Mouse (Mus musculus) CH12.LX (cell line): ENCODE measurements around the gene Plppr3. TPM values are rescaled to one million over a fixed set of nuclear protein-coding genes. Genes with fewer than 3 reads are reported as not detected.

Experiments used
- DNase-seq: peaks from one replicate; pipeline ENCODE4 v3.0.0-alpha.2; 2013; ENCODE audit errors: extremely low read depth
- H3K27ac ChIP-seq: 2 replicates; pipeline ENCODE4 v1.5.1; 2012; ENCODE audit warnings: low read depth, mild to moderate bottlenecking, control low read depth, moderate library complexity; ENCODE audit not compliant: insufficient read depth
- H3K27me3 ChIP-seq: replicated peaks from 2 replicates; pipeline ENCODE3; 2012; ENCODE audit warnings: inconsistent platforms
- H3K36me3 ChIP-seq, 2 experiments: replicated peaks in 1 of 2; 2 replicates each; pipeline versions ENCODE3 to v1.6.1; 2012; ENCODE audit warnings: inconsistent platforms in 1 of 2, low read length in 1 of 2, mild to moderate bottlenecking in 1 of 2, mixed read lengths in 1 of 2, moderate library complexity in 1 of 2; ENCODE audit not compliant: control insufficient read depth in 1 of 2, insufficient read depth in 1 of 2
- H3K4me1 ChIP-seq, 2 experiments: 2 replicates each; pipeline ENCODE4 v1.6.1; 2012; ENCODE audit warnings: inconsistent platforms in 1 of 2, moderate library complexity in 1 of 2; ENCODE audit not compliant: insufficient read depth in 2 of 2, control insufficient read depth in 1 of 2
- H3K4me2 ChIP-seq: 2 replicates; pipeline ENCODE4 v1.6.1; 2012; ENCODE audit warnings: low read depth, mild to moderate bottlenecking, control low read depth; ENCODE audit not compliant: poor library complexity, insufficient read depth, severe bottlenecking
- H3K4me3 ChIP-seq, 3 experiments: fragments of 150-350 bp in 1 of 3; sonication (generic) in 1 of 3; replicated peaks in 1 of 3; 2 replicates each; pipeline versions ENCODE3 to v1.5.1; 2011 to 2012; ENCODE audit warnings: low read depth in 2 of 3, low read length in 2 of 3, mild to moderate bottlenecking in 2 of 3, moderate library complexity in 2 of 3, control low read depth in 1 of 3, improper control_type of control experiment in 1 of 3, inconsistent platforms in 1 of 3, mixed read lengths in 1 of 3; ENCODE audit not compliant: poor library complexity in 1 of 3
- H3K79me2 ChIP-seq: replicated peaks from 2 replicates; pipeline ENCODE4 v1.6.1; 2012; ENCODE audit warnings: mild to moderate bottlenecking, moderate library complexity; ENCODE audit not compliant: control insufficient read depth, poor library complexity, insufficient read depth, severe bottlenecking; ENCODE audit errors: extremely low read depth
- H3K9ac ChIP-seq: 2 replicates; pipeline ENCODE4 v1.6.1; 2012; ENCODE audit warnings: low read depth, mild to moderate bottlenecking, control low read depth, moderate library complexity; ENCODE audit not compliant: insufficient read depth
- H3K9me3 ChIP-seq: replicated peaks from 2 replicates; pipeline ENCODE3; 2012; ENCODE audit warnings: low read length, inconsistent platforms, mixed read lengths
- CHD1 ChIP-seq: IDR thresholded peaks from 2 replicates; pipeline ENCODE4 v1.6.1; 2012; ENCODE audit warnings: low read depth, low read length, improper control_type of control experiment, inconsistent platforms
- CHD2 ChIP-seq: IDR thresholded peaks from 2 replicates; pipeline ENCODE4 v1.6.1; 2011; ENCODE audit warnings: low read length, improper control_type of control experiment
- CTCF ChIP-seq, 2 experiments: IDR thresholded peaks in 1 of 2; conservative IDR thresholded peaks in 1 of 2; 2 replicates each; pipeline ENCODE4 v1.5.1; 2011 to 2012; ENCODE audit warnings: low read depth in 2 of 2, low read length in 2 of 2, improper control_type of control experiment in 1 of 2, inconsistent platforms in 1 of 2, mild to moderate bottlenecking in 1 of 2, moderate library complexity in 1 of 2
- MAFK ChIP-seq: IDR thresholded peaks from 2 replicates; pipeline ENCODE4 v1.6.1; 2011; ENCODE audit warnings: low read length, improper control_type of control experiment; ENCODE audit not compliant: insufficient replicate concordance
- MAX ChIP-seq: IDR thresholded peaks from 2 replicates; pipeline ENCODE4 v1.6.1; 2011; ENCODE audit warnings: low read length, improper control_type of control experiment
- MEF2A ChIP-seq: IDR thresholded peaks from 2 replicates; pipeline ENCODE4 v1.6.1; 2014; ENCODE audit warnings: low read depth, mild to moderate bottlenecking, inconsistent platforms, low read length, improper control_type of control experiment, borderline replicate concordance
- MXI1 ChIP-seq: IDR thresholded peaks from 2 replicates; pipeline ENCODE4 v1.6.1; 2011; ENCODE audit warnings: mild to moderate bottlenecking, low read depth, low read length, improper control_type of control experiment
- PAX5 ChIP-seq: IDR thresholded peaks from 2 replicates; pipeline ENCODE4 v1.6.1; 2012; ENCODE audit warnings: low read length, inconsistent platforms, mixed read lengths
- RAD21 ChIP-seq: IDR thresholded peaks from 2 replicates; pipeline ENCODE4 v1.6.1; 2011; ENCODE audit warnings: low read depth, mild to moderate bottlenecking, low read length, improper control_type of control experiment, moderate library complexity
- RCOR1 ChIP-seq: conservative IDR thresholded peaks from 2 replicates; pipeline ENCODE4 v1.6.1; 2012; ENCODE audit warnings: low read depth, mild to moderate bottlenecking, inconsistent platforms, low read length, improper control_type of control experiment
- SMC3 ChIP-seq: IDR thresholded peaks from 2 replicates; pipeline ENCODE4 v1.6.1; 2011; ENCODE audit warnings: low read depth, low read length, improper control_type of control experiment
- TBP ChIP-seq: conservative IDR thresholded peaks from 2 replicates; pipeline ENCODE4 v1.6.1; 2011; ENCODE audit warnings: low read depth, low read length, improper control_type of control experiment
- USF2 ChIP-seq: conservative IDR thresholded peaks from 2 replicates; pipeline ENCODE4 v1.6.1; 2011; ENCODE audit warnings: low read depth, low read length, improper control_type of control experiment
- ZNF384 ChIP-seq: IDR thresholded peaks from 2 replicates; pipeline ENCODE4 v1.6.1; 2012; ENCODE audit warnings: low read depth, low read length, improper control_type of control experiment, inconsistent platforms
- dilution Hi-C: fragments of 300-500 bp; cut with MboI; formaldehyde crosslinking; loops from 2 replicates; pipeline ENCODE4 v1.14.3; 2020; ENCODE audit warnings: low sequenced_read_pairs; ENCODE audit not compliant: extremely low pct_unique_long_range_greater_than_20kb, extremely low pct_ligation_motif_present
- in situ Hi-C: fragments of 300-500 bp; cut with MboI; formaldehyde crosslinking; loops from 3 replicates; pipeline ENCODE4 v1.14.3; 2019; ENCODE audit warnings: low sequenced_read_pairs, low pct_ligation_motif_present, low pct_unique_long_range_greater_than_20kb, mixed read lengths
- polyA plus RNA-seq: library from polyadenylated mRNA; unstranded; fragments of >175 nt; gene quantifications from 2 replicates; pipeline ENCODE4 v1.2.1, GENCODE M21; 2012; ENCODE audit warnings: low read depth; ENCODE audit not compliant: insufficient read length
- total RNA-seq, 2 experiments: library from RNA; depleted of rRNA; stranded (reverse); fragments of 300-350 nt in 1 of 2; fragments of >200 nt in 1 of 2; gene quantifications; 2 replicates each; pipeline ENCODE4 v1.2.3; 2012 to 2014

The Plppr3 gene
- total and polyA plus RNA-seq, 3 experiments, result 0.47 to 3.4 TPM; not detected in 1

DNA sequence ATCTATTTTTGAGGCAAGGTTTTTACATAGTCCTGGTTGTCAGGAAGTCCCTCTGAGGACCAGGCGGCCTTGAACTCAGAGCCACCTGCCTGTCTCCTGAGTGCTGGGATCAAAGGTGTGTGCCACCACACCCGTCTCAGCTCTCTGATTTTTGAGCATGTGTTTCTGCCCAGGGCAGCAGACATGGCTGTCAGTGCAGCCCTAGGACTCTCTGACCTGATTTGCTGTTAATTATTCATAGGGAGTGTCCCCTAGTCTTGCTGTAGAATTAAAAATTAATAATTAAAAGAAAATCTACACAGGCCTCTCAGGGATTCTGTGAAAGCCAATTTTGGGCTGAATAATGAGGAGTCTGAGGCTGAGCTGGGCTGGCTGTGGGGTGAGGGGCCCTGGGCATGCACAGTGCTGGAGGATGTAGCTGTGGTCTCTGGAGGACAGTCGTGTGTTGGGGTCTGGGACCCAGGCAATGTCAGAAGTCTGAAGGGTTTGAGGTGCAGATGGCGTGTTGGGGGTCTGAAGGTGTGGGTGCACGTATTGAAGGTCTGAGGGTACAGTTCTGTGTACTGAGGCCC lies 60.1 kb downstream of the Plppr3 start:
- DNase-seq, result no peak
- Histone ChIP-seq H3K27me3 (peaks cover 33% of the 10 kb centered on the region), H3K36me3 (no peaks in the 10 kb centered on the region), H3K4me3 (no peak overlapping the region), H3K79me2 (no peaks in the 10 kb centered on the region), H3K9ac (no peak overlapping the region), H3K9me3 (no peaks in the 10 kb centered on the region), H3K4me1 (peaks cover 3% of the 10 kb centered on the region in 2 experiments; a peak in 2 of 4 replicates), H3K27ac (no peak overlapping the region), H3K4me2 (no peak overlapping the region)
- dilution Hi-C loops, result no loop called here
- in situ Hi-C loops, result loop anchor here (5.0 kb wide), 1 partner anchor 122 kb away; no protein-coding TSS in a partner anchor
- TF ChIP-seq MXI1, result no peak
- no peak for TF ChIP-seq TBP
- no peak for TF ChIP-seq SMC3
- no peak for TF ChIP-seq PAX5
- TF ChIP-seq ZNF384, result no peak
- no peak for TF ChIP-seq CHD1
- no peak for TF ChIP-seq MEF2A
- no peak for TF ChIP-seq MAX
- no peak for TF ChIP-seq CHD2
- no peak for TF ChIP-seq RCOR1
- no peak for TF ChIP-seq USF2

DNA sequence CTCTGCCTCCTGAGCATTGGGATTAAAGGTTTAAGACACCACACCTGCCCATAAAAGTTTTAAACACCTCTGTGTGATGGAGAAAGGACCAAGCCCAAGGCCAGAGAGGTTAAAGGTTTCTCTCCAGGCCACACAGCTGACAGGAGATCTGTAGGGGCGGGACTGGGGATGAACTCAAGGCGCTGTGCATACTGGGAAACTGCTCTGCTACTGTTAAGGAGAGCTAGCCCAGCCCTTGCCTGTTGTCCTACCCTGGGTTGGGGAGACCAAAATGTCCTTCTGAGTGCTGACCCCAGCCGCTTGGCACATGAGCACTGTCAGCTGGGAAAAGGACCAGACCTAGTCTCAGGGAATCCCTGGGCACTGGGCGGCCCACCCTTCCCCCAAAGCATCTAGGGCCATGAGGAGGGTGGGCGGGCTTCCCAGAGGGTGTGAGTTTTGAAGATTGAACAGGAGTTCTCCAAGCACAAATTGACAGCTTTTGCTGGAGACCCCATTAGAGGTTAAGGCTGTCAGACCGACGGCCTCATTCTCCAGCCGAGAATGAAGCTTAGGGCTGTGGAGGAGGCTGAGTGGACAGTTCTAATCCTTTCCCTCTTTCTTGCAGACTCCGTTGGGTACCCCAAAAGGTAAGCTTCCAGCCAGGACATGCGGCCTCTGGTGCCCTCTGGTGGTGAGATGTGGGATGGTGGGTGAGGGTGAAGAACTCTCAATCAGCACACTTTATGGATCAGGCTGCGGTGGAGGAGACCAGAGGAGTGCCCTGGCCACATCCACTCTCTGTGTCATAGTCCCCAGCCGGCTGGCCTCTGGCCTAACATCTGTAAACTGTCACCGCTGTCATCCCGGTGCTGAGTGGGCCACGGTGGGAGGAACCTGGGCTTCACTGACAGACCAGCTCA lies 62.4 kb downstream of the Plppr3 start:
- H3K27ac ChIP-seq, result no peak overlapping the region
- peaks cover 3 to 12% of the 10 kb centered on the region in 2 experiments; a peak in 3 of 4 replicates for H3K4me1 ChIP-seq
- H3K4me3 ChIP-seq, result no peak overlapping the region
- peaks cover 27% of the 10 kb centered on the region for H3K27me3 ChIP-seq
- no peaks in the 10 kb centered on the region for H3K36me3 ChIP-seq
- no peaks in the 10 kb centered on the region for H3K9me3 ChIP-seq
- in situ Hi-C loops (loop anchor here (5.0 kb wide), 1 partner anchor 120 kb away; no protein-coding TSS in a partner anchor), dilution Hi-C loops (no loop called here)
- H3K9ac ChIP-seq, result no peak overlapping the region
- no peak overlapping the region for H3K4me2 ChIP-seq
- TF ChIP-seq CTCF (conservative IDR thresholded peaks at IDR 0.05 in 1 of 2, IDR thresholded peaks at IDR 0.05 in 1 of 2; ENCODE audit: low read depth in 2 of 2, low read length in 2 of 2), result peak; percentile 90 to 93
- peak; percentile 87 for TF ChIP-seq RAD21
- no peak for TF ChIP-seq CHD1
- TF ChIP-seq SMC3, result peak; percentile 83
- no peak for TF ChIP-seq RCOR1
- TF ChIP-seq MAFK, result no peak
- peak; percentile 49 for DNase-seq
- no peaks in the 10 kb centered on the region for H3K79me2 ChIP-seq

Other genes with a start within 250 kb of the Plppr3 start
Only the 20 nearest of the 34 such genes appear.
- not detected in 2 replicates for gene Fgf22, start 119.6 kb downstream of the Plppr3 start, total RNA-seq (2012; rRNA removed)
- not detected in 2 replicates for gene Fgf22, start 119.6 kb downstream of the Plppr3 start, total RNA-seq (2014; rRNA removed)
- not detected in 2 replicates for gene Fgf22, start 119.6 kb downstream of the Plppr3 start, polyA plus RNA-seq
- gene Rnf126, start 107.7 kb downstream of the Plppr3 start, total RNA-seq (2012; rRNA removed), result 67.9 and 74.8 TPM in 2 replicates
- gene Rnf126, start 107.7 kb downstream of the Plppr3 start, total RNA-seq (2014; rRNA removed), result 28.9 and 32.4 TPM in 2 replicates
- gene Rnf126, start 107.7 kb downstream of the Plppr3 start, polyA plus RNA-seq, result 90.7 and 112 TPM in 2 replicates
- gene Fstl3, start 97.4 kb downstream of the Plppr3 start, total RNA-seq (2012; rRNA removed), result 0.25 TPM in 2 replicates
- gene Fstl3, start 97.4 kb downstream of the Plppr3 start, total RNA-seq (2014; rRNA removed), result not detected in 2 replicates
- not detected in 2 replicates for gene Fstl3, start 97.4 kb downstream of the Plppr3 start, polyA plus RNA-seq
- 0.08 and 0.21 TPM in 2 replicates for gene Prss57, start 83.7 kb downstream of the Plppr3 start, total RNA-seq (2012; rRNA removed)
- not detected in 2 replicates for gene Prss57, start 83.7 kb downstream of the Plppr3 start, total RNA-seq (2014; rRNA removed)
- not detected in 2 replicates for gene Prss57, start 83.7 kb downstream of the Plppr3 start, polyA plus RNA-seq
- 3.1 and 5.3 TPM in 2 replicates for gene Palm, start 81.1 kb downstream of the Plppr3 start, total RNA-seq (2012; rRNA removed)
- gene Palm, start 81.1 kb downstream of the Plppr3 start, total RNA-seq (2014; rRNA removed), result 0.36 and 0.78 TPM in 2 replicates
- gene Palm, start 81.1 kb downstream of the Plppr3 start, polyA plus RNA-seq, result 1.5 and 2.5 TPM in 2 replicates
- not detected in 2 replicates for gene Misp, start 53.6 kb downstream of the Plppr3 start, total RNA-seq (2012; rRNA removed)
- not detected in 2 replicates for gene Misp, start 53.6 kb downstream of the Plppr3 start, total RNA-seq (2014; rRNA removed)
- gene Misp, start 53.6 kb downstream of the Plppr3 start, polyA plus RNA-seq, result not detected in 2 replicates
- gene Ptbp1, start 20.2 kb downstream of the Plppr3 start, total RNA-seq (2012; rRNA removed), result 252 and 284 TPM in 2 replicates
- 261 and 284 TPM in 2 replicates for gene Ptbp1, start 20.2 kb downstream of the Plppr3 start, total RNA-seq (2014; rRNA removed)
- gene Ptbp1, start 20.2 kb downstream of the Plppr3 start, polyA plus RNA-seq, result 482 and 497 TPM in 2 replicates
- gene Prtn3, start 158 bp downstream of the Plppr3 start, total RNA-seq (2012; rRNA removed), result 0.30 TPM in 1 of 2 replicates, not detected in the other
- gene Prtn3, start 158 bp downstream of the Plppr3 start, total RNA-seq (2014; rRNA removed), result not detected in 2 replicates
- 0.39 TPM in 1 of 2 replicates, not detected in the other for gene Prtn3, start 158 bp downstream of the Plppr3 start, polyA plus RNA-seq
- gene Elane, start 11.6 kb upstream of the Plppr3 start, total RNA-seq (2012; rRNA removed), result not detected in 2 replicates
- gene Elane, start 11.6 kb upstream of the Plppr3 start, total RNA-seq (2014; rRNA removed), result not detected in 2 replicates
- gene Elane, start 11.6 kb upstream of the Plppr3 start, polyA plus RNA-seq, result not detected in 2 replicates
- not detected in 2 replicates for gene Cfd, start 16.2 kb upstream of the Plppr3 start, total RNA-seq (2012; rRNA removed)
- not detected in 2 replicates for gene Cfd, start 16.2 kb upstream of the Plppr3 start, total RNA-seq (2014; rRNA removed)
- gene Cfd, start 16.2 kb upstream of the Plppr3 start, polyA plus RNA-seq, result 0.26 TPM in 1 of 2 replicates, not detected in the other
- 12.1 and 14.4 TPM in 2 replicates for gene Med16, start 34.3 kb upstream of the Plppr3 start, total RNA-seq (2012; rRNA removed)
- gene Med16, start 34.3 kb upstream of the Plppr3 start, total RNA-seq (2014; rRNA removed), result 8.7 and 10.2 TPM in 2 replicates
- gene Med16, start 34.3 kb upstream of the Plppr3 start, polyA plus RNA-seq, result 20.7 and 22.8 TPM in 2 replicates
- 6.0 and 8.1 TPM in 2 replicates for gene Gm26602, start 36.2 kb upstream of the Plppr3 start, total RNA-seq (2012; rRNA removed)
- not detected in 2 replicates for gene Gm26602, start 36.2 kb upstream of the Plppr3 start, total RNA-seq (2014; rRNA removed)
- gene Gm26602, start 36.2 kb upstream of the Plppr3 start, polyA plus RNA-seq, result not detected in 2 replicates
- 0.21 and 0.76 TPM in 2 replicates for gene Kiss1r, start 42.3 kb upstream of the Plppr3 start, total RNA-seq (2012; rRNA removed)
- gene Kiss1r, start 42.3 kb upstream of the Plppr3 start, total RNA-seq (2014; rRNA removed), result 0.24 and 0.32 TPM in 2 replicates
- gene Kiss1r, start 42.3 kb upstream of the Plppr3 start, polyA plus RNA-seq, result 0.17 and 0.20 TPM in 2 replicates
- 20.9 and 22.3 TPM in 2 replicates for gene R3hdm4, start 46.6 kb upstream of the Plppr3 start, total RNA-seq (2012; rRNA removed)
- 8.9 and 10.5 TPM in 2 replicates for gene R3hdm4, start 46.6 kb upstream of the Plppr3 start, total RNA-seq (2014; rRNA removed)
- gene R3hdm4, start 46.6 kb upstream of the Plppr3 start, polyA plus RNA-seq, result 53.2 and 59.4 TPM in 2 replicates
- 114 and 161 TPM in 2 replicates for gene Arid3a, start 52.4 kb upstream of the Plppr3 start, total RNA-seq (2012; rRNA removed)
- gene Arid3a, start 52.4 kb upstream of the Plppr3 start, total RNA-seq (2014; rRNA removed), result 45.9 and 48.4 TPM in 2 replicates
- 84.7 and 94.4 TPM in 2 replicates for gene Arid3a, start 52.4 kb upstream of the Plppr3 start, polyA plus RNA-seq
- gene Wdr18, start 85.5 kb upstream of the Plppr3 start, total RNA-seq (2012; rRNA removed), result 92.1 and 111 TPM in 2 replicates
- gene Wdr18, start 85.5 kb upstream of the Plppr3 start, total RNA-seq (2014; rRNA removed), result 59.7 and 70.8 TPM in 2 replicates
- 54.2 and 69.7 TPM in 2 replicates for gene Wdr18, start 85.5 kb upstream of the Plppr3 start, polyA plus RNA-seq
- gene Grin3b, start 96.1 kb upstream of the Plppr3 start, total RNA-seq (2012; rRNA removed), result 0.59 and 0.76 TPM in 2 replicates
- 0.27 and 0.30 TPM in 2 replicates for gene Grin3b, start 96.1 kb upstream of the Plppr3 start, total RNA-seq (2014; rRNA removed)
- 0.56 and 0.78 TPM in 2 replicates for gene Grin3b, start 96.1 kb upstream of the Plppr3 start, polyA plus RNA-seq
- 67.1 and 71.7 TPM in 2 replicates for gene Tmem259, start 109.7 kb upstream of the Plppr3 start, total RNA-seq (2012; rRNA removed)
- 50.1 and 50.2 TPM in 2 replicates for gene Tmem259, start 109.7 kb upstream of the Plppr3 start, total RNA-seq (2014; rRNA removed)
- gene Tmem259, start 109.7 kb upstream of the Plppr3 start, polyA plus RNA-seq, result 66.0 and 84.2 TPM in 2 replicates
- gene Cnn2, start 114.0 kb upstream of the Plppr3 start, total RNA-seq (2012; rRNA removed), result 26.3 and 26.9 TPM in 2 replicates
- gene Cnn2, start 114.0 kb upstream of the Plppr3 start, total RNA-seq (2014; rRNA removed), result 46.3 and 49.0 TPM in 2 replicates
- gene Cnn2, start 114.0 kb upstream of the Plppr3 start, polyA plus RNA-seq, result 52.6 and 62.7 TPM in 2 replicates
- gene Abca7, start 121.9 kb upstream of the Plppr3 start, total RNA-seq (2012; rRNA removed), result 6.8 and 7.0 TPM in 2 replicates
- gene Abca7, start 121.9 kb upstream of the Plppr3 start, total RNA-seq (2014; rRNA removed), result 2.3 TPM in 2 replicates
- 5.4 and 6.1 TPM in 2 replicates for gene Abca7, start 121.9 kb upstream of the Plppr3 start, polyA plus RNA-seq